Mouse (Mus musculus) heart, postnatal 36 days (tissue): Measurements from ENCODE around the gene Slc25a12. TPM values are rescaled to one million over a fixed set of nuclear protein-coding genes. Genes with fewer than 3 reads are reported as not detected.

Experiments used
- DNase-seq, 2 experiments: peaks; one replicate each; pipeline ENCODE4 v3.0.0; 2021 to 2022
- intact Hi-C: fragments of 180-260 bp; cut with DNase I; formaldehyde crosslinking; loops from one replicate; pipeline ENCODE4 v1.15.1; 2025
- total RNA-seq, 2 experiments: library from RNA; stranded (reverse); gene quantifications; 2 replicates each; pipeline ENCODE4 v1.2.3; 2021

Slc25a12 gene
- total RNA-seq, 2 experiments from 2014 or later, result 252 to 275 TPM

- intact Hi-C loops, result no loop called here
- no peak for DNase-seq
Measured at GRCm38 (mm10) chr2:71350904-71351726, 16.4 kb downstream of the Slc25a12 start.

- intact Hi-C loops, result no loop called here
Measured at GRCm38 (mm10) chr2:71350181-71350580, 17.4 kb downstream of the Slc25a12 start.

GRCm38 (mm10) chr2:71349511-71349910 lies 18.0 kb downstream of the Slc25a12 start:
- DNase-seq, result no peak
- intact Hi-C loops, result no loop called here

More at GRCm38 (mm10) chr2:71350181-71350580, 17.4 kb downstream of the Slc25a12 start:
- DNase-seq, result no peak

- DNase-seq, result no peak
- intact Hi-C loops, result no loop called here
Measured at GRCm38 (mm10) chr2:71347732-71348490, 19.6 kb downstream of the Slc25a12 start.

- intact Hi-C loops, result no loop called here
- DNase-seq, result no peak
Measured at GRCm38 (mm10) chr2:71347160-71347559, 20.4 kb downstream of the Slc25a12 start.

GRCm38 (mm10) chr2:71343884-71344640 lies 23.5 kb downstream of the Slc25a12 start:
- no peak for DNase-seq
- intact Hi-C loops, result no loop called here

GRCm38 (mm10) chr2:71340126-71340525 lies 27.4 kb downstream of the Slc25a12 start:
- no peak for DNase-seq
- intact Hi-C loops, result no loop called here

GRCm38 (mm10) chr2:71338145-71338796 lies 29.3 kb downstream of the Slc25a12 start:
- DNase-seq, result no peak
- intact Hi-C loops, result no loop called here

GRCm38 (mm10) chr2:71336631-71337030 lies 30.9 kb downstream of the Slc25a12 start:
- DNase-seq, result no peak
- intact Hi-C loops, result no loop called here

- DNase-seq, result no peak
- intact Hi-C loops, result no loop called here
Measured at GRCm38 (mm10) chr2:71336209-71336608, 31.3 kb downstream of the Slc25a12 start.

- DNase-seq, result no peak
- intact Hi-C loops, result no loop called here
Measured at GRCm38 (mm10) chr2:71333986-71334822, 33.3 kb downstream of the Slc25a12 start.

GRCm38 (mm10) chr2:71329761-71330160 lies 37.8 kb downstream of the Slc25a12 start:
- intact Hi-C loops, result no loop called here
- DNase-seq, result no peak

GRCm38 (mm10) chr2:71328391-71329160 lies 39.0 kb downstream of the Slc25a12 start:
- intact Hi-C loops, result no loop called here
- DNase-seq, result no peak

- intact Hi-C loops, result no loop called here
- DNase-seq, result no peak
Measured at GRCm38 (mm10) chr2:71327715-71328114, 39.8 kb downstream of the Slc25a12 start.

GRCm38 (mm10) chr2:71326766-71327464 lies 40.6 kb downstream of the Slc25a12 start:
- intact Hi-C loops, result no loop called here
- no peak for DNase-seq

- intact Hi-C loops, result no loop called here
Measured at GRCm38 (mm10) chr2:71323886-71324285, 43.7 kb downstream of the Slc25a12 start.

GRCm38 (mm10) chr2:71321486-71321885 lies 46.1 kb downstream of the Slc25a12 start:
- intact Hi-C loops, result no loop called here
- no peak for DNase-seq

More at GRCm38 (mm10) chr2:71323886-71324285, 43.7 kb downstream of the Slc25a12 start:
- no peak for DNase-seq

GRCm38 (mm10) chr2:71316116-71316789 lies 51.3 kb downstream of the Slc25a12 start:
- no peak for DNase-seq
- intact Hi-C loops, result no loop called here
